Mouse (Mus musculus): ENCODE measurements around the gene Gm10295. TPM values are rescaled to one million over a fixed set of nuclear protein-coding genes. Genes with fewer than 3 reads are reported as not detected.

Gene Gm10295
- polyA plus RNA-seq (2016; fragmentation: Nextera tagmentation; extraction: Ambion mirVana), result not detected in 2 replicates

GRCm38 (mm10) chr7:71351364-71351763 lies at the start of gene Gm10295:
TSS of gene Gm10295 (minus strand) at chr7:71351485.
- ATAC-seq (ENCODE audit: low FRiP score, low read depth), result no peak
- Histone ChIP-seq H3K9ac (replicated peaks) (no peak within 1 kb of the TSS; the same call in 1 of the 2 replicates), H3K36me3 (no peaks in the 10 kb centered on the region), H3K4me1 (peaks cover 5% of the 10 kb centered on the region; the same call in 1 of the 2 replicates), H3K4me2 (replicated peaks) (peak within 1 kb of the TSS; percentile 33), H3K27me3 (no peaks in the 10 kb centered on the region), H3K9me3 (no peaks in the 10 kb centered on the region), H3K4me3 (no peak within 1 kb of the TSS), H3K27ac (replicated peaks) (no peak within 1 kb of the TSS)
- 13% methylated on average over 11 of the region's 11 CpGs for WGBS

GRCm38 (mm10) chr7:71401032-71401431 lies 49.7 kb upstream of the Gm10295 start:
- H3K27me3 ChIP-seq, result peaks cover 11% of the 10 kb centered on the region; the same call in 1 of the 2 replicates
- H3K4me2 ChIP-seq (replicated peaks), result no peak overlapping the region
- 97% methylated on average over 2 of the region's 2 CpGs for WGBS
- no peaks in the 10 kb centered on the region for H3K36me3 ChIP-seq
- no peak overlapping the region for H3K27ac ChIP-seq (replicated peaks)
- H3K9me3 ChIP-seq, result no peaks in the 10 kb centered on the region
- H3K4me1 ChIP-seq, result no peaks in the 10 kb centered on the region
- no peak overlapping the region for H3K4me3 ChIP-seq
- H3K9ac ChIP-seq (replicated peaks), result no peak overlapping the region
- no peak for ATAC-seq (ENCODE audit: low FRiP score, low read depth)

- Histone ChIP-seq H3K9ac (replicated peaks) (no peak overlapping the region), H3K4me3 (no peak overlapping the region), H3K9me3 (no peaks in the 10 kb centered on the region), H3K27ac (replicated peaks) (no peak overlapping the region), H3K4me1 (no peaks in the 10 kb centered on the region), H3K27me3 (peaks cover 5% of the 10 kb centered on the region; the same call in 1 of the 2 replicates), H3K36me3 (no peaks in the 10 kb centered on the region), H3K4me2 (replicated peaks) (no peak overlapping the region)
- 69% methylated on average over 5 of the region's 5 CpGs for WGBS
- ATAC-seq (ENCODE audit: low FRiP score, low read depth), result no peak
These were observed 48.8 kb upstream of the Gm10295 start for GRCm38 (mm10) chr7:71399891-71400632.

GRCm38 (mm10) chr7:71398959-71399756 lies 47.9 kb upstream of the Gm10295 start:
- H3K27me3 ChIP-seq, result peaks cover 5% of the 10 kb centered on the region; the same call in 1 of the 2 replicates
- H3K27ac ChIP-seq (replicated peaks), result no peak overlapping the region
- ATAC-seq (ENCODE audit: low FRiP score, low read depth), result no peak
- 92% methylated on average over 10 of the region's 10 CpGs for WGBS
- H3K4me2 ChIP-seq (replicated peaks), result no peak overlapping the region
- no peaks in the 10 kb centered on the region for H3K9me3 ChIP-seq
- no peaks in the 10 kb centered on the region for H3K36me3 ChIP-seq
- H3K9ac ChIP-seq (replicated peaks), result no peak overlapping the region
- no peak overlapping the region for H3K4me3 ChIP-seq
- H3K4me1 ChIP-seq, result no peaks in the 10 kb centered on the region

- no peak overlapping the region for H3K9ac ChIP-seq (replicated peaks)
- no peaks in the 10 kb centered on the region for H3K36me3 ChIP-seq
- ATAC-seq (ENCODE audit: low FRiP score, low read depth), result no peak
- H3K9me3 ChIP-seq, result no peaks in the 10 kb centered on the region
- WGBS, result 92% methylated on average over 1 of the region's 1 CpGs
- H3K4me2 ChIP-seq (replicated peaks), result no peak overlapping the region
- H3K4me1 ChIP-seq, result no peaks in the 10 kb centered on the region
- no peak overlapping the region for H3K27ac ChIP-seq (replicated peaks)
- peaks cover 2% of the 10 kb centered on the region; the same call in 1 of the 2 replicates for H3K27me3 ChIP-seq
- H3K4me3 ChIP-seq, result no peak overlapping the region
These were observed 47.1 kb upstream of the Gm10295 start for GRCm38 (mm10) chr7:71398389-71398788.

GRCm38 (mm10) chr7:71392795-71393341 lies 41.6 kb upstream of the Gm10295 start:
- Histone ChIP-seq H3K4me3 (no peak overlapping the region), H3K4me1 (no peaks in the 10 kb centered on the region), H3K9me3 (no peaks in the 10 kb centered on the region), H3K27me3 (peaks cover 12% of the 10 kb centered on the region; the same call in 1 of the 2 replicates), H3K27ac (replicated peaks) (no peak overlapping the region), H3K36me3 (no peaks in the 10 kb centered on the region), H3K9ac (replicated peaks) (no peak overlapping the region), H3K4me2 (replicated peaks) (no peak overlapping the region)
- no peak for ATAC-seq (ENCODE audit: low FRiP score, low read depth)
- 50% methylated on average over 4 of the region's 4 CpGs for WGBS

GRCm38 (mm10) chr7:71391333-71391732 lies 40.0 kb upstream of the Gm10295 start:
- WGBS, result 75% methylated on average over 5 of the region's 5 CpGs
- ATAC-seq (ENCODE audit: low FRiP score, low read depth), result no peak

GRCm38 (mm10) chr7:71390291-71390690 lies 39.0 kb upstream of the Gm10295 start:
- WGBS, result 85% methylated on average over 2 of the region's 2 CpGs
- Histone ChIP-seq H3K4me1 (peaks cover 4% of the 10 kb centered on the region; the same call in 1 of the 2 replicates), H3K9ac (replicated peaks) (no peak overlapping the region), H3K4me3 (no peak overlapping the region), H3K27ac (replicated peaks) (no peak overlapping the region), H3K9me3 (no peaks in the 10 kb centered on the region), H3K27me3 (peaks cover 20% of the 10 kb centered on the region; the same call in 1 of the 2 replicates), H3K36me3 (no peaks in the 10 kb centered on the region), H3K4me2 (replicated peaks) (no peak overlapping the region)
- ATAC-seq (ENCODE audit: low FRiP score, low read depth), result no peak

More at GRCm38 (mm10) chr7:71391333-71391732, 40.0 kb upstream of the Gm10295 start:
- Histone ChIP-seq H3K9ac (replicated peaks) (no peak overlapping the region), H3K27ac (replicated peaks) (no peak overlapping the region), H3K4me2 (replicated peaks) (no peak overlapping the region), H3K4me1 (no peaks in the 10 kb centered on the region), H3K4me3 (no peak overlapping the region), H3K36me3 (no peaks in the 10 kb centered on the region), H3K9me3 (no peaks in the 10 kb centered on the region), H3K27me3 (peaks cover 17% of the 10 kb centered on the region; the same call in 1 of the 2 replicates)

- 17% methylated on average over 6 of the region's 6 CpGs for WGBS
- Histone ChIP-seq H3K36me3 (no peaks in the 10 kb centered on the region), H3K27me3 (peaks cover 36% of the 10 kb centered on the region; the same call in 1 of the 2 replicates), H3K27ac (replicated peaks) (peak overlapping the region; percentile 27; the same call in 1 of the 2 replicates), H3K4me1 (peaks cover 32% of the 10 kb centered on the region), H3K9ac (replicated peaks) (no peak overlapping the region), H3K4me2 (replicated peaks) (0 out of 2 replicates have a peak overlapping the region, but pooled peaks have one; percentile 3), H3K4me3 (no peak overlapping the region), H3K9me3 (no peaks in the 10 kb centered on the region)
- ATAC-seq (ENCODE audit: low FRiP score, low read depth), result no peak
These were observed 34.8 kb upstream of the Gm10295 start for GRCm38 (mm10) chr7:71386050-71386449.

- H3K4me1 ChIP-seq, result peaks cover 37% of the 10 kb centered on the region
- 27% methylated on average over 7 of the region's 7 CpGs for WGBS
- no peak overlapping the region for H3K9ac ChIP-seq (replicated peaks)
- peaks cover 41% of the 10 kb centered on the region; the same call in 1 of the 2 replicates for H3K27me3 ChIP-seq
- H3K9me3 ChIP-seq, result no peaks in the 10 kb centered on the region
- H3K4me2 ChIP-seq (replicated peaks), result no peak overlapping the region; the same call in 1 of the 2 replicates
- H3K36me3 ChIP-seq, result no peaks in the 10 kb centered on the region
- no peak for ATAC-seq (ENCODE audit: low FRiP score, low read depth)
- H3K27ac ChIP-seq (replicated peaks), result peak overlapping the region; percentile 86
- H3K4me3 ChIP-seq, result no peak overlapping the region
These were observed 33.6 kb upstream of the Gm10295 start for GRCm38 (mm10) chr7:71384921-71385320.

- Histone ChIP-seq H3K9ac (replicated peaks) (no peak overlapping the region), H3K4me2 (replicated peaks) (peak overlapping the region; percentile 43), H3K4me1 (peaks cover 37% of the 10 kb centered on the region), H3K27ac (replicated peaks) (peak overlapping the region; percentile 86), H3K27me3 (peaks cover 35% of the 10 kb centered on the region; the same call in 1 of the 2 replicates), H3K4me3 (peak overlapping the region; percentile 21), H3K9me3 (no peaks in the 10 kb centered on the region), H3K36me3 (no peaks in the 10 kb centered on the region)
- WGBS, result 5% methylated on average over 20 of the region's 20 CpGs
- ATAC-seq (ENCODE audit: low FRiP score, low read depth), result peak; percentile 83
These were observed 32.3 kb upstream of the Gm10295 start for GRCm38 (mm10) chr7:71383341-71384130.
